Mouse (Mus musculus) thymus, adult 2 months (tissue): ENCODE data around the gene Cdc25a. TPM values are rescaled to one million over a fixed set of nuclear protein-coding genes. Genes with fewer than 3 reads are reported as not detected.

Source experiments
- DNase-seq: peaks from one replicate; pipeline ENCODE4 v3.0.0; 2021
- H3K27ac ChIP-seq: fragments of 200-500 bp; 2 replicates; pipeline ENCODE4 v1.5.1; 2012; ENCODE audit warnings: low read length, control low read depth; ENCODE audit not compliant: control insufficient read depth, insufficient read depth
- H3K27me3 ChIP-seq: fragments of 200-500 bp; 2 replicates; pipeline ENCODE4 v1.6.1; 2012; ENCODE audit warnings: mild to moderate bottlenecking, low read length, moderate library complexity, mixed read lengths; ENCODE audit not compliant: control insufficient read depth, insufficient read depth
- H3K36me3 ChIP-seq: fragments of 200-500 bp; 2 replicates; pipeline ENCODE4 v1.6.1; 2012; ENCODE audit warnings: mild to moderate bottlenecking, low read length, moderate library complexity; ENCODE audit not compliant: control insufficient read depth, insufficient read depth
- H3K4me1 ChIP-seq: fragments of 200-500 bp; replicated peaks from 2 replicates; pipeline ENCODE4 v1.6.1; 2012; ENCODE audit warnings: low read length; ENCODE audit not compliant: control insufficient read depth, insufficient read depth
- H3K4me3 ChIP-seq: fragments of 200-500 bp; 2 replicates; pipeline ENCODE4 v1.5.1; 2012; ENCODE audit warnings: mild to moderate bottlenecking, low read length, control low read depth, moderate library complexity; ENCODE audit not compliant: control insufficient read depth, insufficient read depth
- CTCF ChIP-seq: fragments of 200-500 bp; IDR thresholded peaks from 2 replicates; pipeline ENCODE4 v1.5.1; 2012; ENCODE audit warnings: mild to moderate bottlenecking, control low read depth, low read length, moderate library complexity, borderline replicate concordance; ENCODE audit not compliant: control insufficient read depth, poor library complexity, insufficient read depth; ENCODE audit errors: extremely low read depth
- POLR2A ChIP-seq: fragments of 200-500 bp; IDR thresholded peaks from 2 replicates; pipeline ENCODE4 v1.6.1; 2012; ENCODE audit warnings: mild to moderate bottlenecking, low read length, control low read depth, moderate library complexity; ENCODE audit not compliant: control insufficient read depth, poor library complexity, insufficient read depth; ENCODE audit errors: extremely low read depth
- WGBS: fragments of 180-500 bp; shearing (Covaris S2); methylation state at CpG from one replicate; pipeline ENCODE4 v1.1.7; 2018; 5-methylcytosine and 5-hydroxymethylcytosine counted together
- polyA plus RNA-seq: library from polyadenylated mRNA; depleted of rRNA; stranded (reverse); fragments of >200 nt; gene quantifications from 2 replicates; pipeline ENCODE4 v1.2.3, GENCODE M21; 2012

Gene Cdc25a
- polyA plus RNA-seq, 1 experiment, result 16.6 TPM

DNA sequence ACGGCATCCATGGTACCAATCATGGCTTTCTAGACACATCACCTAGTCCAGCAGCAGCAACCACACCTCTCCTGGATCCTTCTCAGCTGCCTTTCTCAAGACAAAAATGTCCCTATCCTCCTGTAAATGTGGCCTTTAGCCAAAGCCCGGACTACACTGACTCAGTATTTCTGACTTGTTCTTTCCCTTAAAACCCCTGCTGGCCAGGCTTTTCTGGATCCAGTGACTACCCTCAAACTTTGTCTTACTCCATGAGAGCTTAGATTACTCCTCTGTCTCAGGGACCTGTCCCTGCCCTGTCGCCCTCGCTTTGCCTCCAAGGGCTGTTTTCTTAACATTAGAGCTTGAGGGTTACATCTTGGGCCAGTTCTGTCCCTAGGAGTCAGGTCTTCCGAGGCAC, 25.3 kb upstream of the Cdc25a start:
- no peak for TF ChIP-seq POLR2A
- TF ChIP-seq CTCF, result no peak
- no peak overlapping the region for H3K27ac ChIP-seq

DNA sequence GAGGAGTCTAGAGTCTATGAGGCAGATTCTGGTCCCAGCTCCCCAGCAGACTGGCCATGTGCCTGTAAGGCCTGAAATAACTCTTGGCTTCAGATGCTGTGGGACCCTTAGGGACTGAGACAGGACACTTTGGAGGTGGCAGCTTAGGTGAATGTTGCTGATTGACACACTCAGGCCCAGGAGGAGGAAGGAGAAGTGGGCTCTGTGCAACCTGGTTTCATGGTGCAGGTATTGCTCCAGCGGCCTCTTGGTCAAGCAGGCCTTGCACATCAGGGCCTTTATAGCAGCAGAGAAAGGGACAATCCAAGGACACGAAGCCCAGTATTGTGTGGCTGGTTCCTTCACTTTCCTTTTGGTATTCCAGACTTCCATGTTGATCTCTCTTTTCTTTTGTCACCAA, 21.0 kb upstream of the Cdc25a start:
- Histone ChIP-seq H3K27ac (no peak overlapping the region), H3K4me1 (no peaks in the 10 kb centered on the region), H3K4me3 (no peak overlapping the region), H3K36me3 (no peaks in the 10 kb centered on the region), H3K27me3 (no peaks in the 10 kb centered on the region)
- DNase-seq, result no peak
- WGBS, result 88% methylated on average over 2 of the region's 2 CpGs
- no peak for TF ChIP-seq CTCF
- TF ChIP-seq POLR2A, result no peak

More for the DNA sequence above, 25.3 kb upstream of the Cdc25a start:
- WGBS, result 90% methylated on average over 5 of the region's 5 CpGs
- H3K4me1 ChIP-seq, result no peaks in the 10 kb centered on the region
- H3K36me3 ChIP-seq, result no peaks in the 10 kb centered on the region
- no peaks in the 10 kb centered on the region for H3K27me3 ChIP-seq
- H3K4me3 ChIP-seq, result no peak overlapping the region
- no peak for DNase-seq

DNA sequence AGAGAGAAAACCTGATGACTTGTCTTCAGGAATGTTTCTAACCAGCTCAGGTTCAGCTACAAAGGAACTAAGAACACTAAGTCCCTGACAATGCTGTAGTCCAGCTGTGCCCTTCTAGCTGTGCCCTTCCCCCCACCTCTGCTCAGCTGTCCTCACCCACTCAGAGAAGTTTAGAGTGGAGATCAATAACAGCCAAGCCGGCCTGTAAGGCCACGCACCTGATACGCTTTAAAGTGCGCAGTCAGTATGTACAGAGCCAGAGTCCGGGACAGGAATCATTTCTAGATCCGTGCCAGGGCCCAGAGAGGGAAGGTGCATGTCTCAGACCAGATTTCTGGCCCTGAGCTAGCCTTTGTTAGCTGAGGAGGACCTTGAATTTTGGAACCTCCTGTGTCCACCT, 19.4 kb upstream of the Cdc25a start:
- Histone ChIP-seq H3K4me1 (no peaks in the 10 kb centered on the region), H3K36me3 (no peaks in the 10 kb centered on the region), H3K27ac (no peak overlapping the region), H3K27me3 (no peaks in the 10 kb centered on the region), H3K4me3 (no peak overlapping the region)
- WGBS, result 89% methylated on average over 6 of the region's 6 CpGs
- TF ChIP-seq POLR2A, result no peak
- TF ChIP-seq CTCF, result no peak
- no peak for DNase-seq

DNA sequence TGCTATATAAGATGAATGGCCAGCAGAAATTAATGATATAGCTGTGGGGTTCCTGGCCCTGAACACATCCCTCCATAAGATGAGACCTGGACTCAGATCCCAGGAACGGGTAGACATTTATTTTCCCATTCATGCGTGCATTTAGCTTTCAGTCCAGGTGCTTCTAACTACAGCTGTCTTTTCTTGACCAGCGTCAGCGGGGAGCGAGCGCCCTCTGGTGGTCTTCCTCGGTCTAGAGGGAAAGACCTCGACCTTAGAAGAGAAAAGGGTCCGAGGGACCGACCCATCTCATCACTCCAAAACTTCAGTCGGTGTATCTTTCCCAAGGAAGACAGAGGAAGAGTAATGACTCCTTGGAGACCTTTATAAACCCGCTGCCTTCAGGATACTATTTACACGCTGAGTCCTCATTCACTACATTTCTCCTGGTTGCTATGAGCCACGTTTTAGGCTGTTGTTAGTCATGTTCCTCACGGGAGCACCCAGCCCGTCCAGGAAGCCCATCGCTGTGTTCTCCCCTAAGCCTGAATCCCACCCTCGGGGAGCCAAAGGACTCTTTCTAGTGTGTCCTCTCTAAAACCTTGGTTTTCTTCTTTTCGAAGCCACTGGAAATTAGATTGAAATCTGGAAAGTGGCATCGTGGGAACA, 12.9 kb upstream of the Cdc25a start:
- H3K27me3 ChIP-seq, result no peaks in the 10 kb centered on the region
- TF ChIP-seq POLR2A (no peak), CTCF (peak; percentile 78; the same call in 1 of the 2 replicates)
- 2% methylated on average over 20 of the region's 20 CpGs for WGBS
- H3K36me3 ChIP-seq, result no peaks in the 10 kb centered on the region
- H3K4me3 ChIP-seq, result no peak overlapping the region
- H3K27ac ChIP-seq, result no peak overlapping the region
- H3K4me1 ChIP-seq, result peaks cover 7% of the 10 kb centered on the region; the same call in 1 of the 2 replicates
- DNase-seq, result peak; percentile 83

DNA sequence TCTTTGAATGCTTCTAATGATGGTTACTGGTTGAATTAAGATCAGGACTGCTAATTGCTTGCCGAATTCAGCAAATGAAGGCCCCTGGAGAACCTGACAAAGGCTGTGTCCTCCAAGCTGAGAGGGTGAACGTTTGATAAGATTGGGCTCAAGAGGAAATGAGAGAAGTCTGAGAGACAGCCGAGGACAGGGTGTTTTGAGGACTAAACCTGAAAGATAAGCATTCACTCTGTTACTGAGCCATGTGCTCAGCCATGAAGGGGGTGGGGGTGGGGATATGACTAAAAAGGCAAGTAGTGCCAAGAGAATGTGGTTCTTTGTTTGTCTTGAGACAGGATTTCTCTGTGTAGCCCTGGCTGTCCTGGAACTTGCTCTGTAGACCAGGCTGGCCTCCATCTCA, 12.3 kb upstream of the Cdc25a start:
- 2% methylated on average over 3 of the region's 3 CpGs for WGBS
- Histone ChIP-seq H3K4me1 (peaks cover 7% of the 10 kb centered on the region; the same call in 1 of the 2 replicates), H3K4me3 (no peak overlapping the region), H3K27me3 (no peaks in the 10 kb centered on the region), H3K36me3 (no peaks in the 10 kb centered on the region), H3K27ac (no peak overlapping the region)
- TF ChIP-seq POLR2A (no peak), CTCF (no peak)
- no peak for DNase-seq

DNA sequence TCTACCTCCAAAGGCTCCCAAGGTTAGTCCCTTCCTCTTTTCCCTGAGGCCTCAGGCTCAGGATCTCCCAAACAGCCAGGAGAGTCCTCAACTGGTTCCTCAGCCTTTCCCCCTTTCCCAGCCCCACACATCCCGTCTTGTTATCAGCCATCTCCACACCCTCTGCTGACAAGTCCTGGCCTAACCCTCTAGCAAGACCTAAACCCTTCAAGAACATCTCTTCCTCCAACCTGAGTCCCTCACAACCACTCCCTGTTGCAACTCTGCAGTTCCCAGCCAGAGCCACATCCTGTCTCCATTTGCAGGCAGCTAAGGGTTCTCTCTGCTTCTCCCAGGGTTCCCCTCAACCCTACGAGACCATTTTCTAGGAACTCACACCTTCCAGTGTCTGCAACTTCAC, 9.2 kb upstream of the Cdc25a start:
- no peak overlapping the region for H3K4me3 ChIP-seq
- H3K27me3 ChIP-seq, result no peaks in the 10 kb centered on the region
- DNase-seq, result no peak
- no peak overlapping the region for H3K27ac ChIP-seq
- TF ChIP-seq POLR2A (no peak), CTCF (no peak)
- H3K4me1 ChIP-seq, result peaks cover 15% of the 10 kb centered on the region
- H3K36me3 ChIP-seq, result no peaks in the 10 kb centered on the region
- WGBS, result 52% methylated on average over 2 of the region's 2 CpGs
